Mouse (Mus musculus): ENCODE results near the gene Sox30. TPM values are rescaled to one million over a fixed set of nuclear protein-coding genes. Genes with fewer than 3 reads are reported as not detected.

Gene Sox30
- total RNA-seq, 2 experiments from 2014 or later: 0.15 TPM; not detected in 1

DNA sequence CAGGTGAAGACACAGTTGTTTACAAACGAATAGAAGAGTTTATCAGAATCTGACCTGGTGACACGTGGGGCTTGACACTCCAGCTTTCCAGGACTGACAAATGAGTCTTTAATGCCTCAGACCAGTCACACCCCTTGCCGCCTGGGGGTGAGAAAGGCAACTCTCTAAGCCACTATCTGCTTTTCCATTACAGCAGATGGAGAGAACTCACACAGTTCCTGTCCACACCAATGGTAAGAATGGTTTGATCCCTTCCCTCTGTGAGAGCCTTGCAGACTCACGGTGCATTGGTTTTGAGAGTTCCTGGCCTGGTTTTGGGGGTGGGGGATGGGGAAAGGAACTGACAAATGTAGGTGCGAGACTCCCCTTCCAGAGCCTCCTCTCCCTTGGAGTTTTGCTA lies 74.2 kb downstream of the Sox30 start:
- no peak overlapping the region for H3K4me3 ChIP-seq
- DNase-seq (ENCODE audit: low spot score in 2 of 2): no peak
- no peak for TF ChIP-seq CTCF (conservative IDR thresholded peaks at IDR 0.05)
- H3K27ac ChIP-seq: no peak overlapping the region

- TF ChIP-seq CTCF (conservative IDR thresholded peaks at IDR 0.05): no peak
- Histone ChIP-seq H3K4me3 (peak overlapping the region; percentile 75), H3K27ac (peak overlapping the region; percentile 81)
- DNase-seq (ENCODE audit: low spot score in 2 of 2): no peak
Observed at GRCm38 (mm10) chr11:46054911-46055895, 75.1 kb downstream of the Sox30 start.

GRCm38 (mm10) chr11:46055896-46056769 lies 76.0 kb downstream of the Sox30 start, which contains the start of gene Adam19:
Gene Adam19, plus strand, starts transcription at chr11:46055992.
- DNase-seq (ENCODE audit: low spot score in 2 of 2): peak; percentile 32 to 38
- no peak; the same call in 1 of the 2 replicates for TF ChIP-seq CTCF (conservative IDR thresholded peaks at IDR 0.05)
- H3K4me3 ChIP-seq: peak within 1 kb of the TSS; percentile 75
- peak within 1 kb of the TSS; percentile 81 for H3K27ac ChIP-seq

- H3K27ac ChIP-seq: peak overlapping the region; percentile 81
Observed at GRCm38 (mm10) chr11:46056770-46057411, 76.8 kb downstream of the Sox30 start.

DNA sequence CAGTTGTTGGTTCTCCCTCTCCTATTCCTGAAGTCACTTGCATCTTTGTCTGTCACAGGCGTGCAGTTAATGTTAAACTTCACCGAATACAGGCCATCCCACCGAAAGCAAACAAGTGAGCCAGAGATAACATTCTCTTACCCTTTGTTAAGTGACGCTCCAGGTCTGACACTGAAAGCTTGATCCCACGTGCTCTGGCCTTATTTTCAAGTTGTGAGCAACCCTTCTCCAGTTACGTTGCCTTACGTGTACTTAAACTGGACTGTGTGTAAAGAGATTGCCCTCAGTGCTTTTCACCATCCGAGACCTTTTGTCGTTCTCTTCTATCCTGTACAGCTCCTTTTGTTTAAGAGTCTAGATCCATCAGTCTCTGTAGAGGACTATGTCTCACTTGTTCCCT lies 77.9 kb downstream of the Sox30 start:
- Histone ChIP-seq H3K4me3 (no peak overlapping the region; the same call in 1 of the 2 replicates), H3K27ac (no peak overlapping the region)
- DNase-seq (ENCODE audit: low spot score in 2 of 2): no peak
- no peak for TF ChIP-seq CTCF (conservative IDR thresholded peaks at IDR 0.05)

More at GRCm38 (mm10) chr11:46056770-46057411, 76.8 kb downstream of the Sox30 start:
- no peak for TF ChIP-seq CTCF (conservative IDR thresholded peaks at IDR 0.05)
- DNase-seq (ENCODE audit: low spot score in 2 of 2): no peak
- H3K4me3 ChIP-seq: peak overlapping the region; percentile 75

GRCm38 (mm10) chr11:46058916-46059315 lies 78.8 kb downstream of the Sox30 start:
- TF ChIP-seq CTCF (conservative IDR thresholded peaks at IDR 0.05): no peak
- Histone ChIP-seq H3K4me3 (no peak overlapping the region), H3K27ac (no peak overlapping the region)
- no peak for DNase-seq (ENCODE audit: low spot score in 2 of 2)

DNA sequence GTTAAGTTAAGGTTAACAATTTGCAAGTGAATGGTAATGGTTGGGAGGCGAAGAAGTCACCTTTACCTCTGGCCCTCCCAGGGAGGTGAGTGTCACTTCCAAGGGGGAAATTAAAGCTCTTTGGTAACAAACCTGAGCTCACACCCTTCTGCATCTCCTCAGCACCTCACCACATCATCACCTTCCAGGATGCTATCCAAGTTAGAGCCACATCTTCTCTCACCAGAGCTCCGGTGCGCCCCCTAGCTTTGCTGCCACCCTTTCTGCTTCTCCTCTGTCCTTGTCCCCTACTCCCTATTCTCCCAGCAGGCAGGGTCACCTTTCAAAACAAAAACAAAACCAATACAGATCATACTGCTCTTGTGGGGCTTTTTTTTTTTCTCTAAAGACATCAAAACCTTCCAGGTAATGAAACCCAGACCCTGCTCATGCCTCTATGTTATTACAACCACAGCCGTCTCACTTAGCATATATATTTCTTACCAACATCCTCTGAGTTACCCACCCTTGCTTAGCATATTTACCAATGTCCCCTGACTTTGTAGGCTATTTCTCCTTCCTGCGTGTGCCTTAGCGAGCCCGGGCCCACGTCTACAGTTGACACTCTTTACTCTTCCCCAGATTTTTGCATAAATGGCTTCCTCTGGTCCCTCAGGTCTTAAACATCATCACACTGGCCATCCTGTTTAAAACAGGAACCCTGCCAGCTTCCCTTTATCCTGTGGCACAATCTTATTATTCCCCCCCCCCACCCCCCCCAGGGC lies 80.0 kb downstream of the Sox30 start:
- Histone ChIP-seq H3K4me3 (no peak overlapping the region), H3K27ac (no peak overlapping the region)
- peak; percentile 62 for TF ChIP-seq CTCF (conservative IDR thresholded peaks at IDR 0.05)
- no peak for DNase-seq (ENCODE audit: low spot score in 2 of 2)

- no peak for DNase-seq (ENCODE audit: low spot score in 2 of 2)
- H3K27ac ChIP-seq: no peak overlapping the region
- no peak overlapping the region for H3K4me3 ChIP-seq
- TF ChIP-seq CTCF (conservative IDR thresholded peaks at IDR 0.05): no peak
Observed at GRCm38 (mm10) chr11:46060651-46061020, 80.5 kb downstream of the Sox30 start.

GRCm38 (mm10) chr11:46061776-46062445 lies 81.8 kb downstream of the Sox30 start:
- no peak for TF ChIP-seq CTCF (conservative IDR thresholded peaks at IDR 0.05)
- Histone ChIP-seq H3K4me3 (no peak overlapping the region), H3K27ac (peak overlapping the region; percentile 74)
- DNase-seq (ENCODE audit: low spot score in 2 of 2): no peak

- DNase-seq (ENCODE audit: low spot score in 2 of 2): no peak
- no peak for TF ChIP-seq CTCF (conservative IDR thresholded peaks at IDR 0.05)
- Histone ChIP-seq H3K4me3 (no peak overlapping the region), H3K27ac (peak overlapping the region; percentile 74)
Observed at GRCm38 (mm10) chr11:46062569-46062968, 82.5 kb downstream of the Sox30 start.

DNA sequence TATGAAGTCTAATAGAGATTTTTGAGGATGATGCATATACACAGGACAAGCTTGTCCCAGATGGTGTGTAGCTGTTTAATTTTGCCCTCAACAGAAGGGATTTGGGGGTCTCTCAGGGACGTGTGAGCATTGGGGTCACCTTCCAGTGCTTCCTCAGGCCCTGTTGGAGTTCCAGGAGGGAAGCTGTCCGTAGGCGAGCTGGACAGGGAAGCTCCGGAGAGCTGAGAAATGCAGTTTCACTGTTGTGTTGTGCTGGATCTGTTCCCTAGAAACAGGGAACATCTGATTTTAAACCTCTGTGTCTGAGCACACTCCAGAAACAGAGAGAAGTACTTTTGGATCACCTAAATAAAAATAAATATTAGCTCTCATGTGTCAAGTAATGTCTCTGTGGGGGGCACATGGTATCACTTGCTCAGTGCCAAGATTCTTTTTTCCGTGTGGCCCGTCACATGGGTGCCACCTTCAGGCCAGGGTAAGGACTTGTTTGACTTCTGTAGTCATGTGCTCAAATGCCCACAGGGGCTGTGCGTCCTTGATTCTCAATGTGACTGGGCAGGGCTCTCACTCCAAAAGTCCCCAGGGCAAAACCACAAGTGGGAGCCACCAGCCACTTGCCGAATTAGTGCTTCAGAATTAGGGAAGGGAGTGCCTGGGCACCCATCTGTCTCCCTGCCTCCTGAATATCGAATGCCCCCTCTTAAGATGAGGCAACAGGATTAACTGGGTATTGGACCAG lies 83.1 kb downstream of the Sox30 start:
- Histone ChIP-seq H3K27ac (peak overlapping the region; percentile 73), H3K4me3 (no peak overlapping the region)
- no peak for DNase-seq (ENCODE audit: low spot score in 2 of 2)
- TF ChIP-seq CTCF (conservative IDR thresholded peaks at IDR 0.05): peak; percentile 44
